Mouse (Mus musculus) embryonic fibroblast, embryonic 13.5 days (primary cell): ENCODE measurements around the gene Btnl10.

Experiments
- CTCF ChIP-seq: IDR thresholded peaks from 2 replicates; pipeline ENCODE4 v1.5.1; 2011; ENCODE audit warnings: mild to moderate bottlenecking, control low read depth, low read length, moderate library complexity, borderline replicate concordance; ENCODE audit not compliant: insufficient read depth
- POLR2A ChIP-seq: IDR thresholded peaks from 2 replicates; pipeline ENCODE4 v1.6.1; 2011; ENCODE audit warnings: low read depth, mild to moderate bottlenecking, control low read depth, low read length, moderate library complexity

- no peak for TF ChIP-seq POLR2A
- TF ChIP-seq CTCF, result no peak
These were observed 13.3 kb upstream of the Btnl10 start for GRCm38 (mm10) chr11:58904410-58904718.
